Mouse (Mus musculus) monocyte, adult 59 days (primary cell): ENCODE results near the gene Lyrm9. TPM values are rescaled to one million over a fixed set of nuclear protein-coding genes. Genes with fewer than 3 reads are reported as not detected.

Source experiments
- total RNA-seq, 2 experiments: library from RNA; stranded (reverse); gene quantifications; one replicate each; pipeline ENCODE4 v1.2.4; 2023

The Lyrm9 gene
- total RNA-seq: 1 to 10 TPM; 2.3 to 3.7 TPM

DNA sequence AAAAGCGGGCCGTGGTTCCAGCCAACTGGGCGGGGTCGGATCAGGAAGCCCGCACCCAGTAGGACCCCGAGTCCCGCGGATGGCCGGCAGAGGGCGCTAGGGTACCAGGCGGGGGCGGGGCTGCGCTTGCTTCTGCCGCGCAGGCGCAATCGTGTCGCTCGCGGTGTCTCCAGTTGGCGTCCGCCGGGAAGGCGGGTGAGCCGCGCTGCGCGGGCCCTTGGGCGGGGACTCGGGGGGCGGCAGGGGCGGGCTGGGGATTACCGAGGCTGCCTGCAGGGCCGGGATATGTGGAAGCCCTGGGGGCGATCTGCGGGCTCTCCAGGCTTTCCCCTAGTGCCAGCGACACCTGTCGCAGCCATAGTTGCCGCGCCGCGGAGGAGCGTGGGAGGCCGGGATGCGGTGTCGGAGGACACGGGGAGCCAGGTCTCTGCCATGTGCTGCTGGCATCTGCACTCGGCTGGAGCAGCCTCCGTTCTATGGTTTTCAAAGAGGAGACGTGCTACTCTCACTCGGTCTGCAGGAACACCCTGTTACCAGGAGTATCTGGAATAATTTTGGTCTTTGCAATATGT is at the start of gene Lyrm9:
Lyrm9 (plus strand) TSS at position 143 of the 572 bp plus-strand sequence.

Other genes with a start within 250 kb of the Lyrm9 start
- gene Nlk, start 129.2 kb upstream of the Lyrm9 start, total RNA-seq: 10 to 100 TPM; 15.1 to 16.1 TPM
- gene Ccnq, start 74.9 kb upstream of the Lyrm9 start, total RNA-seq: 10 to 100 TPM; 10.7 to 12.2 TPM
- gene Nos2, start 94.2 kb downstream of the Lyrm9 start, total RNA-seq: not detected
- gene Lgals9, start 158.4 kb downstream of the Lyrm9 start, total RNA-seq: 100 to 1,000 TPM; 104 to 109 TPM